Mouse (Mus musculus) stomach, embryonic 16.5 days (tissue): ENCODE results near the gene Reln. TPM values are rescaled to one million over a fixed set of nuclear protein-coding genes. Genes with fewer than 3 reads are reported as not detected.

ENCODE experiments used
- ATAC-seq: fragments of 200-750 bp; cut with Nextera tagmentation; 2 replicates; pipeline ENCODE4 v1.8.0; 2017; ENCODE audit warnings: moderate number of reproducible peaks, moderate TSS enrichment; ENCODE audit not compliant: insufficient read depth, low FRiP score
- H3K27ac ChIP-seq: fragments of 300-500 bp; sonication (generic); 2 replicates; pipeline ENCODE4 v1.5.1; 2014; ENCODE audit warnings: low read length
- H3K27me3 ChIP-seq: fragments of 300-500 bp; sonication (generic); 2 replicates; pipeline ENCODE4 v1.6.1; 2014; ENCODE audit warnings: low read length, control low read depth, mixed read lengths; ENCODE audit not compliant: control insufficient read depth, insufficient read depth
- H3K36me3 ChIP-seq: fragments of 300-500 bp; sonication (generic); 2 replicates; pipeline ENCODE4 v1.6.1; 2014; ENCODE audit warnings: low read length; ENCODE audit not compliant: control insufficient read depth, insufficient read depth
- H3K4me1 ChIP-seq: fragments of 300-500 bp; sonication (generic); 2 replicates; pipeline ENCODE4 v1.6.1; 2014; ENCODE audit warnings: low read length, control low read depth, mixed read lengths; ENCODE audit not compliant: control insufficient read depth, insufficient read depth
- H3K4me2 ChIP-seq: fragments of 300-500 bp; sonication (generic); 2 replicates; pipeline ENCODE4 v1.6.1; 2014; ENCODE audit warnings: low read depth, low read length, mixed read lengths
- H3K4me3 ChIP-seq: fragments of 300-500 bp; sonication (generic); replicated peaks from 2 replicates; pipeline ENCODE4 v1.5.1; 2014; ENCODE audit warnings: mild to moderate bottlenecking, low read length
- H3K9ac ChIP-seq: fragments of 300-500 bp; sonication (generic); 2 replicates; pipeline ENCODE4 v1.6.1; 2014; ENCODE audit warnings: low read length
- H3K9me3 ChIP-seq: fragments of 300-500 bp; sonication (generic); replicated peaks from 2 replicates; pipeline ENCODE4 v1.6.1; 2016; ENCODE audit warnings: low read length, control low read depth; ENCODE audit not compliant: control insufficient read depth
- WGBS: fragments of 180-500 bp; shearing (Covaris S2); extraction: QIAGEN DNeasy Blood & Tissue Kit; methylation state at CpG from one replicate; pipeline ENCODE4 v1.1.7; 2014; 5-methylcytosine and 5-hydroxymethylcytosine counted together
- polyA plus RNA-seq: library from polyadenylated mRNA; unstranded; fragments of >200 nt; fragmentation: Nextera tagmentation; extraction: Ambion mirVana; gene quantifications from 2 replicates; pipeline ENCODE4 v1.2.1, GENCODE M21; 2015

Reln gene
- polyA plus RNA-seq, 1 experiment from 2014 or later = 4.7 TPM

DNA sequence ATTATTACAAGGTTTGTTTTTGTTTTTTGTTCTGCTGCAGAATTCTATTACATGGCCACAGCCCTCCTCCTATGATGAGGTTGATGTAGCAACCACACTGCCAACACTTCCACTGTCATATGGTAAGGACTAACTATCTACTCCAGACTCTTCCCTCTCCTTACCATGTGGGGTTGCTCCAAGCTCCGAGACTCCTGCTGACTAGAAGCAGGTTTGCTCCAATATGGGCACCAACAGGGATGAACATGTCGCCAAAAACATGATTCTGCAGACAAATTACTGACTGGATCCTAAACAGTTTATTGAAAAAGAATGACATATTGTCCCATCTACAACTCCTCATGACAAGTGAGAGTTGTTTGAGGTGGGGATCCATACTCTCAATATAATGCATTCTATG is 28.5 kb downstream of the Reln start:
- WGBS = 80% methylated on average over 2 of the region's 2 CpGs

DNA sequence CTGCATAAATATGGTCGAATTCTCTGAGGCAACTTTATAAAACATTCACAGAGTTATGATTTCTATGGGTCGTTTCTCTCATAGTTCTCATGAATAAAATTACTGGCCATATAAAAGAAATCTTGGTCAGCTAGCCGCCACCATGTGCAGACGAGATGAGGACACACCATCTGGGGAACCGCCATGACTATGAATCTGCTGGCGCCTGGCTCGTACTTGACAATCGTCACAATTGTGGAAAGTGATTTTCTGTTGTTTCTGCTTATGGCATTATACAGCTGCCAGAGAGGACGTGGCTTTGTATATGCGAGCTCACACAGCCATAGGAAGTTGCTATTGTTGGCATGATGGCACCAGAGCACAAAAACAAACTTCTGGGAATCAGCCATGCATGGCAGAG is 31.5 kb downstream of the Reln start:
- Histone ChIP-seq H3K9me3 (no peaks in the 10 kb centered on the region), H3K4me2 (no peak overlapping the region), H3K36me3 (no peaks in the 10 kb centered on the region), H3K27ac (no peak overlapping the region), H3K4me1 (no peaks in the 10 kb centered on the region), H3K9ac (no peak overlapping the region), H3K4me3 (no peak overlapping the region), H3K27me3 (no peaks in the 10 kb centered on the region)
- 79% methylated on average over 10 of the region's 10 CpGs for WGBS
- no peak for ATAC-seq

More for the DNA sequence above, 28.5 kb downstream of the Reln start:
- Histone ChIP-seq H3K9me3 (no peaks in the 10 kb centered on the region), H3K27me3 (no peaks in the 10 kb centered on the region), H3K27ac (no peak overlapping the region), H3K4me3 (no peak overlapping the region), H3K36me3 (no peaks in the 10 kb centered on the region), H3K9ac (no peak overlapping the region), H3K4me2 (no peak overlapping the region), H3K4me1 (no peaks in the 10 kb centered on the region)
- no peak for ATAC-seq

DNA sequence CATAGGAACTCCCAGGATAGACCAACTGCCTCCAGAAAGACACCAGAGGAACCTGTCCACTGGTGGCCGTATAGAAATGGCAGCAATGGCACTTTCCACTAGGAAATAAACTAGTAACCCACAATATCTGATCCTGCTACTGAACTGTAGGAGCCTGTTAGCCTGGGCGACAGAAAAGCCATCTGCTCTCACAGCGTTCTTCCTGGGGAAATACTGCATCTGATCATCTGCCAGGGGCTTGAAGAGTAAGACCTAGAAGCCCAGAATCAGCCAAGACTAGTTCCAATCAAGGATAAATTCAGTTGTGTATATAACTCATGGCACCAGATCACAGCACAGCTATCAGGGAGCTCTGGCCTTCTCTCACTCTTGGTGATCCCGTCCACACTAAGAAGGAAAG is 33.5 kb downstream of the Reln start:
- no peak overlapping the region for H3K27ac ChIP-seq
- ATAC-seq = no peak
- H3K4me2 ChIP-seq = no peak overlapping the region
- H3K27me3 ChIP-seq = no peaks in the 10 kb centered on the region
- H3K9ac ChIP-seq = no peak overlapping the region
- H3K36me3 ChIP-seq = no peaks in the 10 kb centered on the region
- H3K9me3 ChIP-seq = no peaks in the 10 kb centered on the region
- 79% methylated on average over 4 of the region's 4 CpGs for WGBS
- no peak overlapping the region for H3K4me3 ChIP-seq
- no peaks in the 10 kb centered on the region for H3K4me1 ChIP-seq

DNA sequence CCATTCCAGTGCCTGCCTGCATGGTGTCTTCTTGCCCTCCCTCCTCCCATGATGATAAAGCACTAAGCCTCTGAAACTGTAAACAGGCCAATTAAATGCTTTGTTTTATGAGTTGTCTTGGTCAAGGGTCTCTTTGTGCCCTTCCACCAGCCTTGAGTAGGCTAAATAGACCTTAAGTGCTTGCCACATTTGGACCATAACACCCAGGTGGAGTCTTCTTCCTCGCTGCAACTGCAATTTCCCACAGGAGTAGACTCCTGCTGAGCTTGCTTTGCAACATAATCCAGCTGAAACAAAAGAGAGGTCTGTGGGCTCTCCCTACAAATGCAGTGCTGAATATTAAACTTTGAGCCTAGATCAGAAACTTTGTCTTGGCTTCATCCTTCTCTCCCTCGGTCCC is 35.5 kb downstream of the Reln start:
- no peak for ATAC-seq
- Histone ChIP-seq H3K4me1 (no peaks in the 10 kb centered on the region), H3K9ac (no peak overlapping the region), H3K4me3 (no peak overlapping the region), H3K4me2 (no peak overlapping the region), H3K9me3 (no peaks in the 10 kb centered on the region), H3K27ac (no peak overlapping the region), H3K36me3 (no peaks in the 10 kb centered on the region), H3K27me3 (no peaks in the 10 kb centered on the region)
- 55% methylated on average over 2 of the region's 2 CpGs for WGBS

DNA sequence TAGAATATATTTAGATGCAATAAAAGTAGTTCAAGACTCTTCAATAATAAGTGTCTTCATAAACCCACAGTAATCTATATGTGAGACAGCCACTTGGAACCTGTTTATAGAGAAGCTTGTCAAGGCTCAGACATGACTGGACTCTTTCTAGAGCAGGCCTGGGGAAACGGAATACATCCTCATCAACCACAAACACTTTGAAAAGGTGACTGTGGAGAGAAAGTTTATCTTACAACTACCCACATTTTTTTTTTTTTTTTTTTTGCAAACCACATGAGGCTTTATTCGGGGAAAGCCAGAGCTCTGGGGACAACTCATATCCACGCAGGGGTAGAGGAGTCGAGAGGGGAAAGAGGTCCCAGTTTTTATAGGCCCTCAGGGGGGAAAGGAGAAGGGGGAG is 36.6 kb downstream of the Reln start:
- WGBS = 67% methylated on average over 4 of the region's 4 CpGs

DNA sequence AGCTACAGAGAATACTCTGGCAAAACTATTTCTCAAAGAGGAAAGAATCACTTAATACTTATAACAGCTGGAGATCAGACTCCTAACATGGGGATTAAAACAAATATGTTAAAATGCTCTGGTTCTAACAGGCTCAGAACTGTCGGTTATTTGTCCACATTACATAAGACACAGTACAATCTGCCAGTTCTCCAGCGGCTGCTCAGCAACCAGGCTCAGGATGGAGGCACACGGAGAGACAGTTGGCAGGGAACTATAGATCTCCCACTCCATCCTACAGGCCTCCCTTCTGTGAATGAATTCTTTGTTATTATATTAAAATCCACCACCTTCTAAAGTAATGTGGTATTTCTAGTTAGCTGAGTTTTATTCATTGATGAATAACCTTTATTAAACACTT is 37.4 kb downstream of the Reln start:
- no peaks in the 10 kb centered on the region for H3K36me3 ChIP-seq
- H3K4me3 ChIP-seq = no peak overlapping the region
- ATAC-seq = no peak
- no peaks in the 10 kb centered on the region for H3K4me1 ChIP-seq
- H3K9me3 ChIP-seq = no peaks in the 10 kb centered on the region
- no peak overlapping the region for H3K27ac ChIP-seq
- 55% methylated on average over 3 of the region's 3 CpGs for WGBS
- H3K9ac ChIP-seq = no peak overlapping the region
- no peak overlapping the region for H3K4me2 ChIP-seq
- no peaks in the 10 kb centered on the region for H3K27me3 ChIP-seq

More for the DNA sequence above, 36.6 kb downstream of the Reln start:
- Histone ChIP-seq H3K4me1 (no peaks in the 10 kb centered on the region), H3K4me3 (no peak overlapping the region), H3K27me3 (no peaks in the 10 kb centered on the region), H3K27ac (no peak overlapping the region), H3K9me3 (no peaks in the 10 kb centered on the region), H3K4me2 (no peak overlapping the region), H3K9ac (no peak overlapping the region), H3K36me3 (no peaks in the 10 kb centered on the region)
- ATAC-seq = no peak

DNA sequence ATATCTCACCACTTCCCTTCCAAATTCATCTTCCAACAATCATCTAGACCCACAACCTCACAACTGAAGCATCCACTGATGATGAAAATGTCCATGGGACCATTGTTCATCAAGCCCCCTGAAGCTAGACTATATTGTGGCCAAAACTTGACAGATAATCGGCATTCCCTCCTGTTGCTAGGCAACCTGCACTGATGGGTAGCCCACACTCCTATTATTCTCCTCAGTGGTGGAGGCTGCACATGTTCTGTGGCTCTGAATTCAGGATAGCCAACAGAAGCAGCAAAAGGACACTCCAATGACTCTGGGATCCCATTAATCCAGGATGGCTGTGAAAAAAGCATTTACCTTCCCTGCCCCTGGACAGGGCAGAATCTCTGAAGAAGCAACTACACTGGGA is 40.8 kb downstream of the Reln start:
- 64% methylated on average over 1 of the region's 1 CpGs for WGBS
- no peaks in the 10 kb centered on the region for H3K4me1 ChIP-seq
- H3K4me2 ChIP-seq = no peak overlapping the region
- H3K9ac ChIP-seq = no peak overlapping the region
- H3K4me3 ChIP-seq = no peak overlapping the region
- no peaks in the 10 kb centered on the region for H3K36me3 ChIP-seq
- no peaks in the 10 kb centered on the region for H3K27me3 ChIP-seq
- H3K27ac ChIP-seq = no peak overlapping the region
- H3K9me3 ChIP-seq = no peaks in the 10 kb centered on the region
- no peak for ATAC-seq

DNA sequence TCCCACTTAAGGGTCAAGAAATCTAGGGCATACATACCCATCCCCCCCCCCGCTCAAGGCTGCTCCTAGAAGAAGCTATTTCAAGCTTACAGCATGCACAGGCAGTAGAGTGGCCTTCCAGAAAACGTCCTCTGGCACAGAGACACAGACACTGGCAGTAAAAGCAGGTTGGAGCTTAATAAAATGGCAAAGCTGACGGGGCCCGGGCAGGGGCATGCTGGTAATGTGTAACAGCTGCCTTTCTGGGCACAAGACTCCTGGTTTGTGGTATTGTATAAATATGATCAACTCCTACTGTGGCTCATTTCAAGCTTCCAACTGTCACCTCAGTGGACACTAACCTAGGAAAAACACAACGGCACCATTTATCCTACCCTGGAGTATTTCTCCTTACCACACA is 42.2 kb downstream of the Reln start:
- no peak for ATAC-seq
- 71% methylated on average over 5 of the region's 5 CpGs for WGBS

DNA sequence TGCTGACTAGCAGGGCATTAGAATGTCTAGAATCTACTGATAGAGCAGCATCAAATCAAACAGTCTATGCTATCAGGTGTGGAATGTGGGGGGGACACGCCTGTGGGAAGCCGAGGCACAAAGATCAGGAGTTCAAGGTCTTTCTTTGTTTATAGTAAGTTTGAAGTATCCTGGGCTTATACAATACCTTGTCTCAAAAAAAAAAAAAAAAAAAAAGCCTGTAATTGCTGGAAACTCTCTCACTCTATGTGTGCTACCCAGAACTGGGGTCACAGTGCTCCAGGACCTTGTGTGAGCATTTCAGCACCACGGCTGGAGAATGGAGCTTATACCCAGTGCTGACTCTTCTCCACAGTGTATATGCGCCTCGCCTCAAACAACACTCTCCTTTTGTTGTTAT is 43.7 kb downstream of the Reln start:
- H3K36me3 ChIP-seq = no peaks in the 10 kb centered on the region
- no peak overlapping the region for H3K27ac ChIP-seq
- no peaks in the 10 kb centered on the region for H3K27me3 ChIP-seq
- no peak overlapping the region for H3K9ac ChIP-seq
- H3K4me1 ChIP-seq = no peaks in the 10 kb centered on the region
- no peaks in the 10 kb centered on the region for H3K9me3 ChIP-seq
- H3K4me2 ChIP-seq = no peak overlapping the region
- ATAC-seq = no peak
- 69% methylated on average over 5 of the region's 5 CpGs for WGBS
- H3K4me3 ChIP-seq = no peak overlapping the region

More for the DNA sequence above, 42.2 kb downstream of the Reln start:
- no peak overlapping the region for H3K4me3 ChIP-seq
- H3K4me1 ChIP-seq = no peaks in the 10 kb centered on the region
- no peaks in the 10 kb centered on the region for H3K9me3 ChIP-seq
- no peaks in the 10 kb centered on the region for H3K27me3 ChIP-seq
- H3K9ac ChIP-seq = no peak overlapping the region
- no peak overlapping the region for H3K27ac ChIP-seq
- H3K36me3 ChIP-seq = no peaks in the 10 kb centered on the region
- H3K4me2 ChIP-seq = no peak overlapping the region

DNA sequence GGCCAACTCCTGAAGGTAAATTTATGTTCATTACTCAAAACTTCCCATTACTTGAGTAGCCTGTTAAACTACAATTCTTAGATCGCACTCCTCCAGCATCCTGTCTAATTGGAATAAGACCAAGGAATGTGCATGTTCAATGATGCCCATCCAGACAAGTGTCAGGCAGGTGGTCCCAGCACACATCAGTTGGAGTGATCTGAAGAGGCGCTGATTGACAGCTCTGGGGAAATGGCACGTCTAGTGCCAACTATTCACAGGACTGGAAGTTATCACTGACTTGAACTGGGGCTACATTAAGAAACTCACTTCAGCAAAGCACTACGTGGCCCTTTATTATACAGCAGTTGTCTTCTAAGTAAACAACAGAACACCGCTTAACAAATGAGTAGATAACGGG is 44.5 kb downstream of the Reln start:
- Histone ChIP-seq H3K9me3 (no peaks in the 10 kb centered on the region), H3K4me1 (no peaks in the 10 kb centered on the region), H3K27me3 (no peaks in the 10 kb centered on the region), H3K4me3 (no peak overlapping the region), H3K36me3 (no peaks in the 10 kb centered on the region), H3K9ac (no peak overlapping the region), H3K4me2 (no peak overlapping the region), H3K27ac (no peak overlapping the region)
- ATAC-seq = no peak
- WGBS = 72% methylated on average over 6 of the region's 6 CpGs
